Mouse (Mus musculus) neural tube, embryonic 12.5 days (tissue): Measurements from ENCODE around the gene Hoga1. TPM values are rescaled to one million over a fixed set of nuclear protein-coding genes. Genes with fewer than 3 reads are reported as not detected.

ENCODE experiments used
- ATAC-seq: fragments of 200-750 bp; cut with Nextera tagmentation; 2 replicates; pipeline ENCODE4 v1.8.0; 2017; ENCODE audit warnings: low read depth, mild to moderate bottlenecking, moderate TSS enrichment, moderate library complexity; ENCODE audit not compliant: low FRiP score
- H3K27ac ChIP-seq: fragments of 300-500 bp; sonication (generic); 2 replicates; pipeline ENCODE4 v1.5.1; 2016
- H3K27me3 ChIP-seq: fragments of 300-500 bp; sonication (generic); replicated peaks from 2 replicates; pipeline ENCODE4 v1.6.1; 2016; ENCODE audit warnings: mild to moderate bottlenecking
- H3K36me3 ChIP-seq: fragments of 300-500 bp; sonication (generic); 2 replicates; pipeline ENCODE4 v1.6.1; 2016; ENCODE audit warnings: mild to moderate bottlenecking
- H3K4me1 ChIP-seq: fragments of 300-500 bp; sonication (generic); 2 replicates; pipeline ENCODE4 v1.6.1; 2016
- H3K4me2 ChIP-seq: fragments of 300-500 bp; sonication (generic); replicated peaks from 2 replicates; pipeline ENCODE4 v1.6.1; 2016; ENCODE audit warnings: mild to moderate bottlenecking
- H3K4me3 ChIP-seq: fragments of 300-500 bp; sonication (generic); 2 replicates; pipeline ENCODE4 v1.5.1; 2016
- H3K9ac ChIP-seq: fragments of 300-500 bp; sonication (generic); 2 replicates; pipeline ENCODE4 v1.6.1; 2016; ENCODE audit warnings: mild to moderate bottlenecking
- H3K9me3 ChIP-seq: fragments of 300-500 bp; sonication (generic); 2 replicates; pipeline ENCODE4 v1.6.1; 2016; ENCODE audit warnings: mild to moderate bottlenecking
- WGBS: fragments of 180-500 bp; shearing (Covaris S2); methylation state at CpG from one replicate; pipeline ENCODE4 v1.1.7; 2016; 5-methylcytosine and 5-hydroxymethylcytosine counted together
- polyA plus RNA-seq: library from polyadenylated mRNA; unstranded; fragments of >200 nt; fragmentation: Nextera tagmentation; extraction: Ambion mirVana; gene quantifications from 2 replicates; pipeline ENCODE4 v1.2.1, GENCODE M21; 2016

The Hoga1 gene
- polyA plus RNA-seq, 1 experiment from 2014 or later: 1.0 TPM

- WGBS: 86% methylated on average over 14 of the region's 14 CpGs
- H3K27ac ChIP-seq: no peak overlapping the region
Measured at GRCm38 (mm10) chr19:42033611-42034010, 11.8 kb upstream of the Hoga1 start.

DNA sequence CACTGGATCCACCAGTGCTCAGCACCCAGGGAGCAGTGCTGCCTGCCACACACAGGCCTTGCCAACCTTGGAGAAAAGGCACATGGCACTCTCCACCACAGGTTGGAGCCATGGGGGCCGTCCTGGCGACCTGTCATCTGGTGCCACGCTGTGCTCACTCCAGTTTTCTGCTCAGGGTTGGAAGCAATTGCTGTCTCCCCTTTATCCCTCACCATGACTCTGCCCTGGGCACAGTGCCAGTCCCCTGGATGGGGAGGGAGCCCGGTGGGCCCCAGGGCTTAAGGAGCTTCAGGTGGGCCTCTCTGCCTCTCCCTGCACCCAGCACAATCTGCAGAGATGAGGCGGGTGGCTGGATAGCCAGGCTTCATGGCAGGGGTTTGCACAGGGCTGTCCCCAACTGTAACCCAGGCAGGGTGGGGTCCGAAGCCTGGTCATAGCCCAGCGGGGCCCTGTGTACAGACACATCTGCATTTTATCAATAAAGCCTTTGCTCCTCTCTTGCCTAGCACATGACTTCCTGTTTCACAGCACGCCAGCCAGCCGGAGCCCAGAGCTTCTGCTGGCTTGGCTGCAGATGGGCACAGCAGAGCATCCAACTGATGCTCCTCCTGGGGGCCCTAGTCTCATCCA, 11.1 kb upstream of the Hoga1 start:
- 84% methylated on average over 9 of the region's 9 CpGs for WGBS
- Histone ChIP-seq H3K27me3 (no peaks in the 10 kb centered on the region), H3K4me1 (0 out of 2 replicates have a peak, but pooled peaks cover 16% of the 10 kb centered on the region), H3K27ac (no peak overlapping the region), H3K4me3 (no peak overlapping the region), H3K9me3 (no peaks in the 10 kb centered on the region), H3K9ac (no peak overlapping the region), H3K4me2 (no peak overlapping the region), H3K36me3 (peaks cover 7% of the 10 kb centered on the region; the same call in 1 of the 2 replicates)
- ATAC-seq: no peak

More at GRCm38 (mm10) chr19:42033611-42034010, 11.8 kb upstream of the Hoga1 start:
- no peak overlapping the region for H3K9ac ChIP-seq
- H3K4me2 ChIP-seq: no peak overlapping the region
- no peaks in the 10 kb centered on the region for H3K9me3 ChIP-seq
- H3K36me3 ChIP-seq: peaks cover 7% of the 10 kb centered on the region; the same call in 1 of the 2 replicates
- no peaks in the 10 kb centered on the region for H3K27me3 ChIP-seq
- 0 out of 2 replicates have a peak, but pooled peaks cover 16% of the 10 kb centered on the region for H3K4me1 ChIP-seq
- H3K4me3 ChIP-seq: no peak overlapping the region
- ATAC-seq: no peak

DNA sequence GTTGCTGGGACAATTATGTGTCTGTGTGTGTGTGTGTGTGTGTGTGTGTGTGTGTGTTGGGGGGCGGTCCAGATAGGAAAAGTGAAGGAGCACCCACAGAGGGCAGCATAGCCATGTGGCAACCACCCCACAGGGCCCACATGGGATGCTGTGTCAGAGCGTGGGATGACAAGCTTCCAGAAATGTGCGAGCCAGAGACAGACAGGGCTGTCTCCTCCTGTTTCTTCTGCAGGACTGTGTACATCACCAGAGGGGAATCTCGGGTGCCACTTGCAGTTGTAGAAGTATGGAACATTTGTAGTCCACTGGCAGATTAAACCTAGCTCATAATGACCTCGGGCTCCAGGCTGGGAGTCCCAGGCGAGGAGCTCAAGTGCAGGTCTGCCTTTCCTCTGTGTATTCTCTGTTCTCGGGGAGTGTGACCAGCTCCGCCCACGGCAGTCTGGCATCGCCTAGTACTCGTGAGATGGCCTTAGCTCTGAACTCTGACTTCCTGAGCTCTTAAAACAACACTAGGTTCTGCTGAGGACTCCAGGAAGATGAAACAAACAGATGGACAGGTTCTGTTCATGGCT, 10.4 kb upstream of the Hoga1 start:
- H3K9ac ChIP-seq: no peak overlapping the region
- peaks cover 7% of the 10 kb centered on the region; the same call in 1 of the 2 replicates for H3K36me3 ChIP-seq
- no peaks in the 10 kb centered on the region for H3K9me3 ChIP-seq
- WGBS: 54% methylated on average over 11 of the region's 11 CpGs
- no peak overlapping the region for H3K4me2 ChIP-seq
- 0 out of 2 replicates have a peak, but pooled peaks cover 16% of the 10 kb centered on the region for H3K4me1 ChIP-seq
- no peaks in the 10 kb centered on the region; the same call in 1 of the 2 replicates for H3K27me3 ChIP-seq
- no peak overlapping the region for H3K4me3 ChIP-seq
- H3K27ac ChIP-seq: no peak overlapping the region
- ATAC-seq: no peak

DNA sequence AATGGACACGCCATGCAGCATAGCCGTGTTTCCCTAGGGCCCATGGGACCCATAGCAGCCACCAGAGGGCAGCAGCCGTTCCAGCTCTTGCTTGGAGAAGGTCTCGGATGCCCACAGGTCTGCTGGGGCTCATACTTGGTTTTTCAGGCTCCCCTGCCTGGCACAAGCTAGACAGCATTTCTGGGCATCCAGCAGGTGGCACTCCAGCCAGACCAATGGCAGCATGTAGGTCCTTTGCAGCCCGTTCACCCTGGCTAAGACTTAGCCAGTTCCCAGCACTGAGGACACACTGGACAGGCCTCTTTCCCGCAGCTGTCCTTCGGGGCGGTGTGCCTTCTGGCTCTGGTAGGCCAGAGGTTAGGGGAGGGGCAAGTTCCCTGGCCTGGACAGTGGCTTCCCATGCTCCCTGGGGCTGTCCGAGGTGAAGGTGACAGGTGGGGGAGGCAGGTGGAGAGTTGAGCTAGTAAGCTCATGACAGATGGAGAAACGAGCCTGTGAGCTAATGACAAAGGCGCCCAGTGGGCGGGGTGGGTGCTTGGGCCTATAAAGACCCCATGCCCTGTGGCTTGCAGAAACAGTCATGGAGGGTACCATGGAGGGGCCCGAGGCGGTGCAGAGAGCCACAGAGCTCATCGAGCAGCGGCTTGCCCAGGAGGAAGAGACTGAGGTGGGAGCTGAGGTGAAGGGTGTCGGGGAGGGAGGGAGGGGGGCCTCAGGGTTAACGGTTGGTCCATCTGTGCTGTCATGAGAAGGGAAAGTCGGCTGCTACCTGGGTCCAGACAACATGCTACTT, 9.8 kb upstream of the Hoga1 start, which contains the start of gene Ankrd2:
Gene Ankrd2, plus strand, starts transcription at position 545 of the 793 bp plus-strand sequence.
- Histone ChIP-seq H3K27me3 (peaks cover 5% of the 10 kb centered on the region), H3K9ac (no peak within 1 kb of the TSS), H3K27ac (no peak within 1 kb of the TSS), H3K4me1 (0 out of 2 replicates have a peak, but pooled peaks cover 16% of the 10 kb centered on the region), H3K9me3 (no peaks in the 10 kb centered on the region), H3K36me3 (peaks cover 7% of the 10 kb centered on the region; the same call in 1 of the 2 replicates), H3K4me2 (no peak within 1 kb of the TSS), H3K4me3 (no peak within 1 kb of the TSS)
- ATAC-seq: peak; percentile 79; the same call in 1 of the 2 replicates
- WGBS: 67% methylated on average over 19 of the region's 19 CpGs

DNA sequence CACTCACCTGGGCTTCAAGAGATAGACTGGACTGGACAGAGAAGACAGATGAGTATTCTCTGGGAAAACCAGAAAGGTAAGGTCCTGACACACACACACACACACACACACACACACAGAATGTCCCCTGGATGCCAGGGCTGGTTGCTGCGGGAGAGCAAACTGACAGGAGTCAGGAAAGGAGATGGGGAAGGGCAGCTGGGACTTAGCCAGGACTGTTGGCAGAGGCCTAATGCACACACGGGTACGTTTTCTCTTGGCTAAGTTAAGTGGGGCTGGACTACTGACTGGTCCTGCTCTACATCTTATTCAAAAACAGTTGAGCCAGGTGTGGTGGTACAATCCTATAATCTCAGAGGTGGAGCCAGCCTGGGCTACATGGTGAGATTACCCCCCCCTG, 9.1 kb upstream of the Hoga1 start:
- 80% methylated on average over 3 of the region's 3 CpGs for WGBS
- H3K4me2 ChIP-seq: no peak overlapping the region
- no peak overlapping the region for H3K4me3 ChIP-seq
- H3K9me3 ChIP-seq: no peaks in the 10 kb centered on the region
- 0 out of 2 replicates have a peak, but pooled peaks cover 16% of the 10 kb centered on the region for H3K4me1 ChIP-seq
- peaks cover 5% of the 10 kb centered on the region for H3K27me3 ChIP-seq
- ATAC-seq: no peak
- H3K36me3 ChIP-seq: peaks cover 7% of the 10 kb centered on the region; the same call in 1 of the 2 replicates
- H3K27ac ChIP-seq: no peak overlapping the region
- no peak overlapping the region for H3K9ac ChIP-seq

- WGBS: 83% methylated on average over 11 of the region's 11 CpGs
- Histone ChIP-seq H3K9me3 (no peaks in the 10 kb centered on the region), H3K36me3 (peaks cover 7% of the 10 kb centered on the region; the same call in 1 of the 2 replicates), H3K27me3 (peaks cover 5% of the 10 kb centered on the region), H3K4me1 (0 out of 2 replicates have a peak, but pooled peaks cover 16% of the 10 kb centered on the region), H3K9ac (no peak overlapping the region), H3K4me2 (no peak overlapping the region), H3K27ac (no peak overlapping the region), H3K4me3 (no peak overlapping the region)
- ATAC-seq: no peak
Measured at GRCm38 (mm10) chr19:42037167-42037702, 8.2 kb upstream of the Hoga1 start.

DNA sequence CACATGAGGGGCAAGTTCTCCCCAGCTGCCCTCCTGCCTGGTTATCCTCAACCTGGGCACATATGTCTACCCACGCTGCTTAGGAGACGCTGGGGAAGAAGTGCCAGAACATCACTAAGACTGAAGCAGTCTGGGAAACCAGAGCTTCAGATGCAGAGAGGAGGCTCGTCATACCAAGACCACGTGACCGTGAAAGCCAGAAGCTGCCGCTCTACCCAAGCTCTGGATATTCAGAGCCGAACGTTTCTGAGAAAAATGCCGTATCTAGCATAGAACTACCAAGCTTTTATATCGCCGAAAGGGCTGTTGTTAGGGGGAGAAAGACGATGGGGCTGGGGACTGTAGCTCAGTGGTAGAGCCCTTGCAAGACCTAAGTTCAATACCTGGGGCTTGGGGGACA, 7.1 kb upstream of the Hoga1 start:
- Histone ChIP-seq H3K4me1 (0 out of 2 replicates have a peak, but pooled peaks cover 16% of the 10 kb centered on the region), H3K36me3 (peaks cover 7% of the 10 kb centered on the region; the same call in 1 of the 2 replicates), H3K27me3 (peaks cover 5% of the 10 kb centered on the region), H3K4me3 (no peak overlapping the region), H3K9ac (no peak overlapping the region), H3K9me3 (no peaks in the 10 kb centered on the region), H3K27ac (no peak overlapping the region), H3K4me2 (no peak overlapping the region)
- 93% methylated on average over 12 of the region's 12 CpGs for WGBS
- ATAC-seq: no peak

DNA sequence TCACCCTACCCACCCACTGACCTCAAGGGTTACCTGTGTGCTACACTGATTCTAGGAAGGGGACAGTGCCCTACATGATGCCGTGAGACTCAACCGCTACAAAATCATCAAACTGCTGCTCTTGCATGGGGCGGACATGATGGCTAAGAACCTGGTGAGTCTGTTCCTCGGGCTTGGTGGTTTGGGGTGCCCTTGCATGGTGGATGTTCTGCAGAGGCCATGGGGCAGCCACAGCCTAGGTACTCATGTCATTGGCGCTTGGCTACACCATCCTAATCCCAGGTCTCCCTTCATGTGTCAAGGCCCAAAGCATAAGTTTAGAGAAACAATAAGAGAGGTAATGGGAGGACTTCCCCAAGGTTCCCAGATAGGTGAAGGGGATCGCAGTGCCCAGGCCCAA, 1.4 kb upstream of the Hoga1 start:
- no peak overlapping the region for H3K9ac ChIP-seq

DNA sequence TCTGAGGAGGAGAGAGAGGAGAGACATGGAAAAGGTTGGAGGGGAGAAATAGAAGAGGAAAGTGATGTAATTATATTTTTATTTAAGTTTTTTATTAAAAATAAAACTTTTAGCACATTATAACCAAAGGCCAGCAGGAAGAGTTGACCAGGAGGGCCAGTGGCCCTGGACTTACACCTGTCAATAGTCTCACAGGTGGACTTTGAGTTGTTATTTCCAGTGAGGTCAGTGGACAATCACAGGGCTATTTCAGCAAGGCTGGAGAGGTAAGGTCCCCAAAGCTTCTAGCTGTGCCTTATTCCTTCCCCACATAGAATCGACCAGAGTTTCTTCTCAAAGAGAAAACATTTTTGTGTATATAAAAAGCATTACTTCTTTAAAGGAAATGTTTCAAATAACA, 4.8 kb downstream of the Hoga1 start:
- Histone ChIP-seq H3K36me3 (no peaks in the 10 kb centered on the region), H3K9me3 (no peaks in the 10 kb centered on the region), H3K4me1 (no peaks in the 10 kb centered on the region), H3K27me3 (no peaks in the 10 kb centered on the region), H3K9ac (no peak overlapping the region), H3K4me2 (no peak overlapping the region), H3K4me3 (no peak overlapping the region), H3K27ac (no peak overlapping the region)
- no peak for ATAC-seq
- WGBS: 82% methylated on average over 1 of the region's 1 CpGs

More for the DNA sequence above, 1.4 kb upstream of the Hoga1 start:
- 93% methylated on average over 6 of the region's 6 CpGs for WGBS
- no peaks in the 10 kb centered on the region for H3K4me1 ChIP-seq
- no peak for ATAC-seq
- H3K27ac ChIP-seq: no peak overlapping the region
- no peaks in the 10 kb centered on the region for H3K36me3 ChIP-seq
- H3K4me3 ChIP-seq: no peak overlapping the region
- H3K4me2 ChIP-seq: no peak overlapping the region
- H3K9me3 ChIP-seq: no peaks in the 10 kb centered on the region
- H3K27me3 ChIP-seq: peaks cover 5% of the 10 kb centered on the region

DNA sequence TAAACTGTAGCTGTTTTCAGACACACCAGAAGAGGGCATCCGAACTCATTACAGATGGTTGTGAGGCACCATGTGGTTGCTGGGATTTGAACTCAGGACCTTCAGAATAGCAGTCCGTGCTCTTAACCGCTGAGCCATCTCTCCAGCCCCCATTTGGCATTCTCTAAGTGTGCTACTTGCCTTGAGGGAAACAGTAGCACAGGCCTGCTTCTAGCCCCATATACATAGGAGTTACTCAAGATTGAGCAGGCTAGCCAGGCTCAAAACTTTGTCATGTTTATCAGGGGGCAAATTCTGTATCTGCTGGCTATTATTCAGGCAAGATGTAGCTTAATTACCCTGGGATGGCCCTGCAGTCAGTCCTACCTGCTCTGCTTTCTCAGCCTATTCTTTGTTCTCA, 5.9 kb downstream of the Hoga1 start:
- Histone ChIP-seq H3K9me3 (no peaks in the 10 kb centered on the region), H3K36me3 (no peaks in the 10 kb centered on the region), H3K27ac (no peak overlapping the region), H3K9ac (no peak overlapping the region), H3K27me3 (no peaks in the 10 kb centered on the region), H3K4me2 (no peak overlapping the region), H3K4me3 (no peak overlapping the region), H3K4me1 (no peaks in the 10 kb centered on the region)
- ATAC-seq: no peak
- 84% methylated on average over 3 of the region's 3 CpGs for WGBS

DNA sequence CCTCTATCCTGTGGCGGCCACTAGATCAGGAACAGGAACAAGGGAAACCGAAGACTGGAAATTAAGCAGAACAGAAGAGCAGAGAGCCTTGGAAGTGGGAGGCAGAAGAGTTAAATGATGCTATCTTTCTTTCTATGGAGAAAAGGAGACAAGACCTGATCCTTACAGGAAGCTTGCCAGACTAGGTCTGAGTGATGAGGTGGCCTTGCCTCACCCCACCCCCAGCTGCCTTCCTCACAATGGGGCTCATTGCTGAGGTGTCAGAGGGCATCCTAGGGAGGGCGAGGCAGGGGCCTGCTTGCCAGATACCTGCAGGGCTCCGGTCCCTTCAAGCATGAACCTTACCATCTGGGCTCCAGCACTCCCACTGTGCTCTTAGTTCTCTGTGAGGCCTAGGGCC, 6.5 kb downstream of the Hoga1 start, which contains the start of gene 4933411K16Rik:
Gene 4933411K16Rik, plus strand, starts transcription at position 301 of the 400 bp plus-strand sequence.
- Histone ChIP-seq H3K4me3 (no peak within 1 kb of the TSS), H3K9ac (no peak within 1 kb of the TSS), H3K27me3 (no peaks in the 10 kb centered on the region), H3K36me3 (no peaks in the 10 kb centered on the region), H3K27ac (no peak within 1 kb of the TSS), H3K4me1 (no peaks in the 10 kb centered on the region), H3K9me3 (no peaks in the 10 kb centered on the region), H3K4me2 (no peak within 1 kb of the TSS)
- no peak for ATAC-seq
- WGBS: 78% methylated on average over 4 of the region's 4 CpGs

- 87% methylated on average over 6 of the region's 6 CpGs for WGBS
- Histone ChIP-seq H3K4me2 (no peak overlapping the region), H3K27ac (no peak overlapping the region), H3K9me3 (no peaks in the 10 kb centered on the region), H3K36me3 (no peaks in the 10 kb centered on the region), H3K4me1 (no peaks in the 10 kb centered on the region), H3K9ac (no peak overlapping the region), H3K4me3 (no peak overlapping the region), H3K27me3 (no peaks in the 10 kb centered on the region)
- no peak for ATAC-seq
Measured at GRCm38 (mm10) chr19:42054255-42054654, 8.8 kb downstream of the Hoga1 start.
